Mouse (Mus musculus) G1E (cell line): ENCODE measurements around the gene Nrp1.

Experiments used
- CTCF ChIP-seq: IDR thresholded peaks from 2 replicates; pipeline ENCODE4 v1.5.1; 2012; ENCODE audit warnings: low read depth, low read length, inconsistent platforms, mixed read lengths
- POLR2AphosphoS5 ChIP-seq: IDR thresholded peaks from 2 replicates; pipeline ENCODE4 v1.6.1; 2012; ENCODE audit warnings: low read depth, low read length, inconsistent platforms; ENCODE audit not compliant: insufficient replicate concordance
- TAL1 ChIP-seq: conservative IDR thresholded peaks from 2 replicates; pipeline ENCODE4 v1.6.1; 2012; ENCODE audit warnings: low read depth, low read length, inconsistent platforms, mixed read lengths

- peak; percentile 70 for TF ChIP-seq CTCF
- no peak for TF ChIP-seq POLR2AphosphoS5
- no peak for TF ChIP-seq TAL1
Measured at GRCm38 (mm10) chr8:128362940-128363595, 4.7 kb downstream of the Nrp1 start.
